Mouse (Mus musculus): ENCODE measurements around the gene Sept4. TPM values are rescaled to one million over a fixed set of nuclear protein-coding genes. Genes with fewer than 3 reads are reported as not detected.

The Sept4 gene
- total and polyA plus RNA-seq, 3 experiments, result 1.5 to 2.4 TPM; not detected in 1

GRCm38 (mm10) chr11:87583291-87584034 lies 14.8 kb downstream of the Sept4 start:
- Histone ChIP-seq H3K79me2 (ENCODE audit: control insufficient read depth, insufficient read depth, low read length, poor library complexity) (no peaks in the 10 kb centered on the region), H3K9me3 (replicated peaks; ENCODE audit: insufficient read depth, low read length) (no peaks in the 10 kb centered on the region), H3K27me3 (ENCODE audit: control insufficient read depth in 1 of 2, insufficient read depth in 2 of 2, low read length in 2 of 2) (no peaks in the 10 kb centered on the region; a peak in 2 of 4 replicates), H3K9ac (ENCODE audit: control insufficient read depth, low read depth, low read length, poor library complexity, severe bottlenecking) (no peak overlapping the region), H3K27ac (ENCODE audit: control insufficient read depth, low read depth, low read length) (no peak overlapping the region), H3K4me3 (ENCODE audit: control insufficient read depth in 1 of 2, insufficient read depth in 1 of 2, low read depth in 2 of 2, low read length in 2 of 2) (no peak overlapping the region), H3K4me1 (ENCODE audit: control insufficient read depth in 1 of 2, insufficient read depth in 2 of 2, low read length in 2 of 2) (peaks cover 2 to 12% of the 10 kb centered on the region in 2 experiments; a peak in 3 of 4 replicates), H3K36me3 (ENCODE audit: control insufficient read depth in 1 of 2, insufficient read depth in 2 of 2, low read length in 2 of 2) (peaks cover 0 to 2% of the 10 kb centered on the region in 2 experiments; a peak in 1 of 4 replicates)
- TF ChIP-seq POLR2AphosphoS2 (IDR thresholded peaks at IDR 0.05; ENCODE audit: low read length) (no peak), ETS1 (IDR thresholded peaks at IDR 0.05; ENCODE audit: low read depth, low read length) (no peak), MEF2A (IDR thresholded peaks at IDR 0.05; ENCODE audit: extremely low read depth, insufficient replicate concordance, low read depth, low read length, poor library complexity, severe bottlenecking) (no peak), CHD1 (IDR thresholded peaks at IDR 0.05; ENCODE audit: low read depth, low read length) (no peak), RAD21 (IDR thresholded peaks at IDR 0.05; ENCODE audit: low read depth, low read length) (no peak), BHLHE40 (IDR thresholded peaks at IDR 0.05; ENCODE audit: borderline replicate concordance, low read depth, low read length) (no peak), USF2 (IDR thresholded peaks at IDR 0.05; ENCODE audit: borderline replicate concordance in 1 of 2, insufficient read depth in 1 of 2, low read depth in 1 of 2, low read length in 2 of 2) (no peak), GATA1 (IDR thresholded peaks at IDR 0.05; ENCODE audit: low read depth, low read length) (no peak), ZC3H11A (IDR thresholded peaks at IDR 0.05; ENCODE audit: low read depth, low read length) (no peak), E2F4 (IDR thresholded peaks at IDR 0.05; ENCODE audit: borderline replicate concordance, low read depth, low read length) (no peak)
- no peak for DNase-seq (ENCODE audit: low read depth, low spot score)

GRCm38 (mm10) chr11:87584711-87585505 lies 16.2 kb downstream of the Sept4 start:
- Histone ChIP-seq H3K4me3 (ENCODE audit: control insufficient read depth in 1 of 2, insufficient read depth in 1 of 2, low read depth in 2 of 2, low read length in 2 of 2) (no peak overlapping the region), H3K27ac (ENCODE audit: control insufficient read depth, low read depth, low read length) (no peak overlapping the region)

More at GRCm38 (mm10) chr11:87584711-87585505, 16.2 kb downstream of the Sept4 start:
- H3K27me3 ChIP-seq (ENCODE audit: control insufficient read depth in 1 of 2, insufficient read depth in 2 of 2, low read length in 2 of 2), result no peaks in the 10 kb centered on the region; a peak in 2 of 4 replicates
- no peak overlapping the region for H3K9ac ChIP-seq (ENCODE audit: control insufficient read depth, low read depth, low read length, poor library complexity, severe bottlenecking)
- DNase-seq (ENCODE audit: low read depth, low spot score), result no peak
- no peaks in the 10 kb centered on the region; a peak in 1 of 4 replicates for H3K36me3 ChIP-seq (ENCODE audit: control insufficient read depth in 1 of 2, insufficient read depth in 2 of 2, low read length in 2 of 2)
- H3K9me3 ChIP-seq (replicated peaks; ENCODE audit: insufficient read depth, low read length), result no peaks in the 10 kb centered on the region
- peaks cover 0 to 3% of the 10 kb centered on the region in 2 experiments; a peak in 2 of 4 replicates for H3K4me1 ChIP-seq (ENCODE audit: control insufficient read depth in 1 of 2, insufficient read depth in 2 of 2, low read length in 2 of 2)
- H3K79me2 ChIP-seq (ENCODE audit: control insufficient read depth, insufficient read depth, low read length, poor library complexity), result no peaks in the 10 kb centered on the region
- TF ChIP-seq CTCF (IDR thresholded peaks at IDR 0.05 in 2 of 3, conservative IDR thresholded peaks at IDR 0.05 in 1 of 3; ENCODE audit: control insufficient read depth in 1 of 3, insufficient read depth in 1 of 3, low read depth in 2 of 3, low read length in 3 of 3, poor library complexity in 1 of 3, severe bottlenecking in 1 of 3), result no peak
- TF ChIP-seq NELFE (IDR thresholded peaks at IDR 0.05; ENCODE audit: low read depth, low read length), result no peak
- TF ChIP-seq ZC3H11A (IDR thresholded peaks at IDR 0.05; ENCODE audit: low read depth, low read length), result no peak
- no peak for TF ChIP-seq MEF2A (IDR thresholded peaks at IDR 0.05; ENCODE audit: extremely low read depth, insufficient replicate concordance, low read depth, low read length, poor library complexity, severe bottlenecking)
- TF ChIP-seq CHD2 (IDR thresholded peaks at IDR 0.05; ENCODE audit: low read length), result no peak
- TF ChIP-seq MAFK (IDR thresholded peaks at IDR 0.05; ENCODE audit: borderline replicate concordance, low read depth, low read length), result no peak
- no peak for TF ChIP-seq JUND (IDR thresholded peaks at IDR 0.05; ENCODE audit: low read depth, low read length)
- TF ChIP-seq MAZ (IDR thresholded peaks at IDR 0.05; ENCODE audit: low read depth, low read length), result no peak
- TF ChIP-seq UBTF (IDR thresholded peaks at IDR 0.05; ENCODE audit: borderline replicate concordance, insufficient read depth, low read depth, low read length), result no peak
- TF ChIP-seq SMC3 (IDR thresholded peaks at IDR 0.05; ENCODE audit: low read depth, low read length), result no peak
- no peak for TF ChIP-seq MYB (IDR thresholded peaks at IDR 0.05; ENCODE audit: low read depth, low read length)
- TF ChIP-seq EP300 (IDR thresholded peaks at IDR 0.05; ENCODE audit: low read depth in 1 of 2, low read length in 2 of 2), result no peak
- no peak for TF ChIP-seq ZNF384 (IDR thresholded peaks at IDR 0.05; ENCODE audit: low read depth, low read length)
- TF ChIP-seq TBP (IDR thresholded peaks at IDR 0.05; ENCODE audit: low read depth, low read length), result no peak
- TF ChIP-seq RCOR1 (IDR thresholded peaks at IDR 0.05; ENCODE audit: low read depth, low read length), result no peak
- no peak for TF ChIP-seq HCFC1 (IDR thresholded peaks at IDR 0.05; ENCODE audit: low read depth, low read length)
- TF ChIP-seq POLR2AphosphoS2 (IDR thresholded peaks at IDR 0.05; ENCODE audit: low read length), result no peak

Measured in MEL (cell line).